Mouse (Mus musculus) cortical plate, adult 2 months (tissue): ENCODE results near the gene Fgfr2. TPM values are rescaled to one million over a fixed set of nuclear protein-coding genes. Genes with fewer than 3 reads are reported as not detected.

Experiments used
- H3K27ac ChIP-seq: fragments of 200-500 bp; 2 replicates; pipeline ENCODE4 v1.5.1; 2012; ENCODE audit warnings: low read length, control low read depth, inconsistent platforms; ENCODE audit not compliant: insufficient read depth
- H3K4me1 ChIP-seq: fragments of 200-500 bp; 2 replicates; pipeline ENCODE4 v1.6.1; 2011; ENCODE audit warnings: low read length; ENCODE audit not compliant: control insufficient read depth, insufficient read depth
- H3K4me3 ChIP-seq: fragments of 200-500 bp; 2 replicates; pipeline ENCODE4 v1.5.1; 2011; ENCODE audit warnings: mild to moderate bottlenecking, low read length, control low read depth; ENCODE audit not compliant: insufficient read depth
- CTCF ChIP-seq: fragments of 200-500 bp; IDR thresholded peaks from 2 replicates; pipeline ENCODE4 v1.5.1; 2011; ENCODE audit warnings: mild to moderate bottlenecking, control low read depth, low read length; ENCODE audit not compliant: insufficient read depth; ENCODE audit errors: extremely low read depth
- POLR2A ChIP-seq: fragments of 200-500 bp; IDR thresholded peaks from 2 replicates; pipeline ENCODE4 v1.6.1; 2011; ENCODE audit warnings: mild to moderate bottlenecking, low read length, control low read depth; ENCODE audit not compliant: insufficient read depth; ENCODE audit errors: extremely low read depth
- polyA plus RNA-seq: library from polyadenylated mRNA; depleted of rRNA; stranded (reverse); fragments of >200 nt; gene quantifications from 2 replicates; pipeline ENCODE4 v1.2.3, GENCODE M21; 2012

Fgfr2 gene
- polyA plus RNA-seq, 1 experiment = 50.4 TPM

DNA sequence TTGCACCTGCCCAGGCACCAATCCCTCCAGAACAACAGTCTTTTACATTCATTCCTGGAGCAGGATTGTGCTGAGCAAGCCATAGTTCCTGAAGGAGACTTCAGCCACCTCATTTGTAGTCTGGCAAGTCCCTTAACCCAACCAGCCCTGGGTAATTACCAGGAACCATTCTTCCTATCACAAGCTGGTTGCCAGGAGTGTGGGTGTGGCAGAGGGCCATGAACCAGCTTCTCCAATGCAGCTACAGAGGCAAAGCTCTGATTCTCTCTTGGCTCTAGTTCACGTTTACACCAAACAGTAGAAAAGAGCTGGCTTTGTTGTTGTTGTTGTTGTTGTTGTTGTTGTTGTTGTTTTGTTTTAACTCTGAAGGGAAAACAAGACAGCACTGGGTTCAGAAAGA is 2260.6 kb downstream of the Fgfr2 start:
- H3K4me3 ChIP-seq = no peak overlapping the region
- TF ChIP-seq POLR2A = no peak
- no peak for TF ChIP-seq CTCF
- H3K27ac ChIP-seq = no peak overlapping the region
- no peaks in the 10 kb centered on the region; the same call in 1 of the 2 replicates for H3K4me1 ChIP-seq

DNA sequence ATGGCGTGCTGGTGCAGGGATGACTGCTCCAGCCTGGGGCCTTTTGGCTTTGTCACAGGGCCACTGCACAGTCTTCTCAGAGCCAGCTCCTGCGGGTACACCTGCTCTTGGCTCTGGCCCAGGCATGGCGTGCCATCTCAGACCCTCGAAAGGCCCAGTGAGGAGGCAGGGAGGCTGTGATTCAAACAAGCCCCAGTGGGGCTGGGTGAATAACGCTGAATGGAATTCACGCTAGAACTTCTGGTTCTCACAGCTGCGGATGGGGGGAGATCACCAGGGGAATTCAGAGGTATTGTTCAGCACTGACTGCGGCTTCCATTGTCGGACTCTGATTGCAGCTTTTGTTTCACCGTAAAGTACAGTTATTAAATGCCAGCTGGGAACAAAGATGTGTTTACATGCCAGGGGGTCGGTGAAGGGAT is 2262.4 kb downstream of the Fgfr2 start:
- Histone ChIP-seq H3K4me3 (no peak overlapping the region), H3K27ac (peak overlapping the region; percentile 5; the same call in 1 of the 2 replicates), H3K4me1 (no peaks in the 10 kb centered on the region)
- no peak for TF ChIP-seq POLR2A
- TF ChIP-seq CTCF = no peak

GRCm38 (mm10) chr7:130859926-130860325 is 2263.2 kb downstream of the Fgfr2 start:
- H3K27ac ChIP-seq = no peak overlapping the region
- TF ChIP-seq POLR2A (no peak), CTCF (no peak)
- no peaks in the 10 kb centered on the region for H3K4me1 ChIP-seq

DNA sequence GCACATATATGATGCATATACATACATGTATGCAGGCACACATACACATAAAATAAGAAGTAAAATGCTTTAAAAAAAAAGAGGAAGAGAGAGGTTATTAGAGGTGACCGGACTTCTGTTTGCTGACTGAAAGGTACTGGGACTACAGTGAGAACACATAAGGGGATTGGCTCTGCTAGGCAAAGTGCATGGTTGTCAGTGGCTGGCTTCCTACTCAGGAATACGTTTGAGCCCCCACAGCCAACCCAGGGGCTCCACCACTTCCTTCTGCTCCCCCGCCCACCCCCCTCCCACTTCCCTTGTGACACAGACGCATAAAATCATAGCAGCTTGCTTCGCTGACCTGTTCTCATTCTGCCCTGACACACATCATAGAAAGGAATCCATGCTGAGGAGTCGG is 2265.2 kb downstream of the Fgfr2 start:
- TF ChIP-seq POLR2A = no peak
- Histone ChIP-seq H3K4me3 (no peak overlapping the region), H3K4me1 (no peaks in the 10 kb centered on the region), H3K27ac (no peak overlapping the region)

More at GRCm38 (mm10) chr7:130859926-130860325, 2263.2 kb downstream of the Fgfr2 start:
- no peak overlapping the region for H3K4me3 ChIP-seq

- Histone ChIP-seq H3K4me3 (no peak overlapping the region), H3K27ac (no peak overlapping the region), H3K4me1 (no peaks in the 10 kb centered on the region)
- no peak for TF ChIP-seq CTCF
- no peak for TF ChIP-seq POLR2A
Measured at GRCm38 (mm10) chr7:130855681-130856080, 2267.5 kb downstream of the Fgfr2 start.

GRCm38 (mm10) chr7:130854684-130855292 is 2268.4 kb downstream of the Fgfr2 start:
- H3K4me3 ChIP-seq = no peak overlapping the region
- TF ChIP-seq CTCF (no peak), POLR2A (no peak)
- H3K4me1 ChIP-seq = no peaks in the 10 kb centered on the region
- no peak overlapping the region for H3K27ac ChIP-seq

GRCm38 (mm10) chr7:130847164-130847718 is 2275.9 kb downstream of the Fgfr2 start:
- TF ChIP-seq CTCF (no peak), POLR2A (no peak)

DNA sequence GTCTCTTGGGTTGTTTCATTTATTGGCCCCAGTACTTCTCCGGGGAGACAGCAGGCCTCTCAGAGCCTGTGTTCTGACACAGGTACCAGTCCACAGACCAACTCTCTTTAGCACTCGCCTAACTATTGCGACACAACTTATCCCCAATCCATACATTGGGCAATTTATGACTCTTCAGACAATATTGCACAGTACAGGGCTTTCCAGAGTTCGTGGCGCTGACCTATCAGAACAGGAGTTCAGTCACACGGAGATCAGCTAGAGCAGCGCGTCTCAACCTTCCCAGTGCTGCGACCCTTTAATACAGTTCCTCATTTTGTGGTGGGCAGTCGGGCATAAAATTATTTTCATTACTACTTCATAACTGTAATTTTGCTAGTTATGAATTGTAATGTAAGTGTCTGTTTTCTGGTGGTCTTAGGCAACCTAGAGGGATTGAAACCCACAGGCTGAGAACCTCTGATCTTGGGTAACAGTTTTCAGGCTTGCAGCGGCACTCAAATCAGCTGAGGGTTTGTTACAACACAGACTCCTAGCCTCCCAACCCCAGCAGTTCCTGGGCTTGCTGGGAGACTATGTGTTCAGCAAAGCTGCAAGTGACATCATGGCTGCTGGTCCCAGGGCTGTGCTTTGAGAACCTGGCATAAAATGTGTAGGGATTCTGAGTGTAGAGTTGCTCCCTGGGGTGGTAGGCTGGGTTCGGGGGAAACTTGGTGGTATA is 2283.6 kb downstream of the Fgfr2 start:
- no peak overlapping the region for H3K4me3 ChIP-seq
- peaks cover 6% of the 10 kb centered on the region for H3K4me1 ChIP-seq
- TF ChIP-seq CTCF (no peak), POLR2A (no peak)
- H3K27ac ChIP-seq = no peak overlapping the region

More at GRCm38 (mm10) chr7:130847164-130847718, 2275.9 kb downstream of the Fgfr2 start:
- no peaks in the 10 kb centered on the region for H3K4me1 ChIP-seq
- no peak overlapping the region for H3K4me3 ChIP-seq
- no peak overlapping the region for H3K27ac ChIP-seq

GRCm38 (mm10) chr7:130838658-130839025 is 2284.5 kb downstream of the Fgfr2 start:
- TF ChIP-seq CTCF = no peak
- no peak for TF ChIP-seq POLR2A
- Histone ChIP-seq H3K27ac (no peak overlapping the region), H3K4me3 (no peak overlapping the region), H3K4me1 (peaks cover 6% of the 10 kb centered on the region)
